Mouse (Mus musculus): ENCODE results near the gene Arl5c. TPM values are rescaled to one million over a fixed set of nuclear protein-coding genes. Genes with fewer than 3 reads are reported as not detected.

Gene Arl5c
- total RNA-seq, 2 experiments from 2014 or later = 6.1 to 15.7 TPM

Other genes with a start within 250 kb of the Arl5c start
- gene Cwc25, start 229.6 kb downstream of the Arl5c start, total RNA-seq (2014; fragmentation: Nextera tagmentation) = 9.0 and 13.0 TPM in 2 replicates
- gene Cwc25, start 229.6 kb downstream of the Arl5c start, total RNA-seq (2017) = 16.3 and 18.9 TPM in 2 replicates
- gene 1700001P01Rik, start 220.3 kb downstream of the Arl5c start, total RNA-seq (2014; fragmentation: Nextera tagmentation) = not detected in 2 replicates
- not detected in 2 replicates for gene 1700001P01Rik, start 220.3 kb downstream of the Arl5c start, total RNA-seq (2017)
- gene Rpl23, start 213.7 kb downstream of the Arl5c start, total RNA-seq (2014; fragmentation: Nextera tagmentation) = 2,177 and 2,335 TPM in 2 replicates
- 2,263 and 3,329 TPM in 2 replicates for gene Rpl23, start 213.7 kb downstream of the Arl5c start, total RNA-seq (2017)
- gene Lasp1, start 197.2 kb downstream of the Arl5c start, total RNA-seq (2014; fragmentation: Nextera tagmentation) = 60.5 and 60.7 TPM in 2 replicates
- gene Lasp1, start 197.2 kb downstream of the Arl5c start, total RNA-seq (2017) = 92.5 and 124 TPM in 2 replicates
- gene B230217C12Rik, start 155.4 kb downstream of the Arl5c start, total RNA-seq (2014; fragmentation: Nextera tagmentation) = 3.8 TPM in 1 of 2 replicates, not detected in the other
- 1.3 TPM in 1 of 2 replicates, not detected in the other for gene B230217C12Rik, start 155.4 kb downstream of the Arl5c start, total RNA-seq (2017)
- gene Fbxo47, start 112.0 kb downstream of the Arl5c start, total RNA-seq (2014; fragmentation: Nextera tagmentation) = not detected in 2 replicates
- 2.0 and 2.2 TPM in 2 replicates for gene Fbxo47, start 112.0 kb downstream of the Arl5c start, total RNA-seq (2017)
- gene Plxdc1, start 9.7 kb downstream of the Arl5c start, total RNA-seq (2014; fragmentation: Nextera tagmentation) = 3.1 and 3.2 TPM in 2 replicates
- gene Plxdc1, start 9.7 kb downstream of the Arl5c start, total RNA-seq (2017) = 1.6 and 3.9 TPM in 2 replicates
- gene Cacnb1, start 26.9 kb upstream of the Arl5c start, total RNA-seq (2014; fragmentation: Nextera tagmentation) = 0.71 and 4.5 TPM in 2 replicates
- gene Cacnb1, start 26.9 kb upstream of the Arl5c start, total RNA-seq (2017) = 0.56 and 0.77 TPM in 2 replicates
- 3,567 and 3,801 TPM in 2 replicates for gene Rpl19, start 30.5 kb upstream of the Arl5c start, total RNA-seq (2014; fragmentation: Nextera tagmentation)
- 1,586 and 1,858 TPM in 2 replicates for gene Rpl19, start 30.5 kb upstream of the Arl5c start, total RNA-seq (2017)
- not detected in 2 replicates for gene Stac2, start 57.3 kb upstream of the Arl5c start, total RNA-seq (2014; fragmentation: Nextera tagmentation)
- not detected in 2 replicates for gene Stac2, start 57.3 kb upstream of the Arl5c start, total RNA-seq (2017)
- 13.7 and 16.4 TPM in 2 replicates for gene Fbxl20, start 154.2 kb upstream of the Arl5c start, total RNA-seq (2014; fragmentation: Nextera tagmentation)
- 6.6 and 7.4 TPM in 2 replicates for gene Fbxl20, start 154.2 kb upstream of the Arl5c start, total RNA-seq (2017)
- gene Med1, start 197.1 kb upstream of the Arl5c start, total RNA-seq (2014; fragmentation: Nextera tagmentation) = 80.2 and 96.6 TPM in 2 replicates
- gene Med1, start 197.1 kb upstream of the Arl5c start, total RNA-seq (2017) = 41.2 and 42.8 TPM in 2 replicates
- gene Cdk12, start 206.9 kb upstream of the Arl5c start, total RNA-seq (2014; fragmentation: Nextera tagmentation) = 57.2 and 59.8 TPM in 2 replicates
- 44.8 and 49.1 TPM in 2 replicates for gene Cdk12, start 206.9 kb upstream of the Arl5c start, total RNA-seq (2017)